Mouse (Mus musculus): ENCODE results near the gene Pum1.

- TF ChIP-seq CTCF (IDR thresholded peaks at IDR 0.05; ENCODE audit: extremely low read depth, insufficient read depth, low read length), result no peak
- no peak for TF ChIP-seq POLR2A (IDR thresholded peaks at IDR 0.05; ENCODE audit: extremely low read depth, insufficient read depth, low read length)
These were observed 40.5 kb downstream of the Pum1 start for GRCm38 (mm10) chr4:130703601-130704000.
